Mouse (Mus musculus) hindbrain, embryonic 14.5 days (tissue): ENCODE results near the gene Vat1l. TPM values are rescaled to one million over a fixed set of nuclear protein-coding genes. Genes with fewer than 3 reads are reported as not detected.

Experiments used
- ATAC-seq: fragments of 200-750 bp; cut with Nextera tagmentation; 2 replicates; pipeline ENCODE4 v1.8.0; 2017; ENCODE audit warnings: moderate number of reproducible peaks, mild to moderate bottlenecking, moderate TSS enrichment, moderate library complexity; ENCODE audit not compliant: low FRiP score
- DNase-seq: peaks from one replicate; pipeline ENCODE4 v3.0.0-alpha.2; 2015; ENCODE audit warnings: low spot score
- H3K27ac ChIP-seq: fragments of 300-500 bp; sonication (generic); 2 replicates; pipeline ENCODE4 v1.5.1; 2014; ENCODE audit warnings: mild to moderate bottlenecking, moderate library complexity
- H3K27me3 ChIP-seq: fragments of 300-500 bp; sonication (generic); 2 replicates; pipeline ENCODE4 v1.6.1; 2014; ENCODE audit warnings: mild to moderate bottlenecking, low read length, mixed read lengths; ENCODE audit not compliant: control insufficient read depth, insufficient read depth
- H3K36me3 ChIP-seq: fragments of 300-500 bp; sonication (generic); replicated peaks from 2 replicates; pipeline ENCODE4 v1.6.1; 2014; ENCODE audit not compliant: control insufficient read depth, insufficient read depth
- H3K4me1 ChIP-seq: fragments of 300-500 bp; sonication (generic); replicated peaks from 2 replicates; pipeline ENCODE4 v1.6.1; 2014; ENCODE audit warnings: antibody characterized with exemption, low read length, mixed read lengths; ENCODE audit not compliant: control insufficient read depth, insufficient read depth
- H3K4me2 ChIP-seq: fragments of 300-500 bp; sonication (generic); replicated peaks from 2 replicates; pipeline ENCODE4 v1.6.1; 2014; ENCODE audit warnings: mild to moderate bottlenecking, moderate library complexity
- H3K4me3 ChIP-seq: fragments of 300-500 bp; sonication (generic); replicated peaks from 2 replicates; pipeline ENCODE4 v1.5.1; 2014; ENCODE audit warnings: mild to moderate bottlenecking, low read length
- H3K9ac ChIP-seq: fragments of 300-500 bp; sonication (generic); 2 replicates; pipeline ENCODE4 v1.6.1; 2014
- H3K9me3 ChIP-seq: fragments of 300-500 bp; sonication (generic); 2 replicates; pipeline ENCODE4 v1.6.1; 2016; ENCODE audit warnings: low read length; ENCODE audit not compliant: control insufficient read depth
- WGBS: fragments of 180-500 bp; shearing (Covaris S2); extraction: QIAGEN DNeasy Blood & Tissue Kit; methylation state at CpG from one replicate; pipeline ENCODE4 v1.1.7; 2014; 5-methylcytosine and 5-hydroxymethylcytosine counted together
- polyA plus RNA-seq: library from polyadenylated mRNA; unstranded; fragments of >200 nt; fragmentation: Nextera tagmentation; extraction: Ambion mirVana; gene quantifications from 2 replicates; pipeline ENCODE4 v1.2.1, GENCODE M21; 2014

The Vat1l gene
- polyA plus RNA-seq, 1 experiment from 2014 or later: 60.1 TPM

DNA sequence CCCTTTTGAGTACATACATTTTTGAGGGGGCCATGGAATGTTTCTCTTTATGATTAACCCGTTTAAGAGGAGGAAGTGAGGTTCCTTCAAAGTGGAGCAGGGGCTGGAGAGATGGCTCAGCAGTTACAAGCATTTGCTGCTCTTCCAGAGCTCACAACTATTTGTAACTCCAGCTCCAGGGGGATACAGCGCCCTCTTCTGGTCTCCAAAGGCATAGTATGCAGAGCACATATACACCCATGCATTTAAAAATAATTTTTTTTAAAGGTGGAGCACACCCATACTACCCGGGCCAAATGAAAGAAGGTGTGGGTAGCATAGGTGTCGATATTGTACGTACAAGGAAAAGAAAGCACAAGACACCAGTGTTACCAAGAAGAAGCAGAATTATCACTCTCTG, 157.8 kb downstream of the Vat1l start:
- 66% methylated on average over 5 of the region's 5 CpGs for WGBS
- no peak overlapping the region for H3K4me3 ChIP-seq
- H3K9ac ChIP-seq: no peak overlapping the region

DNA sequence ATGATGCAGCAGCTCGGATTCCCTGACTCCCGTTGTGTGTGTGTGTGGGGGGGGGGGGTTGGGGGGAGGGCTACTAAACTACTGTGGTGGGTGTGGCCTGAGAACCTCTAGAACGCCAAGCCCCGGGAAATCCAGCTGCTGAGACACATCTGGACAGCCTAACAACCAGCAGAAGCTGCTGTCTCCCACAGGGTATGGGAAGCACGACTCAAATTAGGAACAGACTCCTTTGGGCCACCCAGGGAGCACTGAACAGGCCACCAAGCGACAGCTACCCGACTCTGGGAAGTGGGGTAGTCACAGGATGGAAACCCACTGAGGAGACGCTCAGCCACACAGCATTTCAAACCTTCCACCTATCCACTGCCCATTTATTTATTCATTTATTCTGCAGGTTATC, 158.2 kb downstream of the Vat1l start:
- no peak overlapping the region for H3K27ac ChIP-seq
- H3K9ac ChIP-seq: no peak overlapping the region
- DNase-seq (no peak), ATAC-seq (no peak)
- no peaks in the 10 kb centered on the region for H3K27me3 ChIP-seq
- H3K9me3 ChIP-seq: no peaks in the 10 kb centered on the region
- no peaks in the 10 kb centered on the region for H3K36me3 ChIP-seq
- WGBS: 70% methylated on average over 8 of the region's 8 CpGs
- H3K4me1 ChIP-seq: no peaks in the 10 kb centered on the region
- no peak overlapping the region for H3K4me2 ChIP-seq
- no peak overlapping the region for H3K4me3 ChIP-seq

More for the DNA sequence above, 157.8 kb downstream of the Vat1l start:
- DNase-seq (no peak), ATAC-seq (no peak)
- H3K4me1 ChIP-seq: no peaks in the 10 kb centered on the region
- no peaks in the 10 kb centered on the region for H3K27me3 ChIP-seq
- H3K36me3 ChIP-seq: no peaks in the 10 kb centered on the region
- no peaks in the 10 kb centered on the region for H3K9me3 ChIP-seq
- no peak overlapping the region for H3K27ac ChIP-seq
- no peak overlapping the region for H3K4me2 ChIP-seq

DNA sequence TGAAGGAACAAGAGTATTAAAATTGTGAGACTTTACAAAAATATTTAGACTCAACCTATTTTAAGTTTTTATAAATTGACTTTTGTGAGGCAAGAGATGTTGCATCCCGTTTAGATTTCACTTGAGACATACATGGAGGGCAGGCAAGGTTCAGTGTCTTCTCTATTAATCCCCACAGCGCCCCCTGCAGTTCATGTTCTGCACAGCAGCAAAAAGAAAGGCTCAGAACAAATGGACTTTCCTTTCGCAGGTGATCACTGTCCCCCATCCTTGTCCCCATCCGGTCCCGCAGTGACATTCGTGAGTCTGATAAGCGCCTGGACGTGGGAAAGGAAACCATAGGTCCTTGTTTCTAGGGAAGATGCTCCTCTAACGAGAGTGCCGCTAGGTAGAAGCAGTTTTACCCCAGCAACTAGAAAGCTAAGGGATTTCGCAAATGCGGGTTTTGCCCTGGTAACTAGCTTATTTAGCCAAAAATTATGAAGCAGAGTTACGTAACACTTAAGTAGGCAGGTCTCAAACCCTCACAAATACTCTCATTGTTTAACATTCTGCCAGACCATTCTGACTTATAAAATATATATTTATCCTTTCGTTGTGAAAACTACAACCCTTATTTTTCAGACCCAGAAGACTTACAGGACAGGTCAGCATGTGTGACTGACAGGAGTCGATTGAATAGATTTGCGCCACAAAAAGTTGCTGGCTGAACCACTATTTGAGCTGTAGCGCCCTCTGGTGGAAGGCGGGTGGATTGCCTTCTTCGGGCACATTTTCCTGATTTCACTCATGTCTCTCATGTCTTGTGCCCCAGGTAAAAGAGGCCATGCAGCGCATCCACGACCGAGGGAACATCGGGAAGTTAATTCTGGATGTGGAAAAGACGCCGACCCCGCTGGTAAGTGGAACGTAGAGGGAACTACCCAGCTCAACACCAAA, 163.9 kb downstream of the Vat1l start:
- DNase-seq (peak; percentile 88), ATAC-seq (no peak)
- H3K9me3 ChIP-seq: no peaks in the 10 kb centered on the region
- no peaks in the 10 kb centered on the region for H3K27me3 ChIP-seq
- H3K4me1 ChIP-seq: no peaks in the 10 kb centered on the region
- H3K4me2 ChIP-seq: peak overlapping the region; percentile 4
- 39% methylated on average over 27 of the region's 27 CpGs for WGBS
- H3K27ac ChIP-seq: 0 out of 2 replicates have a peak overlapping the region, but pooled peaks have one; percentile 28
- no peak overlapping the region for H3K4me3 ChIP-seq
- H3K9ac ChIP-seq: no peak overlapping the region
- H3K36me3 ChIP-seq: peaks cover 6% of the 10 kb centered on the region; the same call in 1 of the 2 replicates

DNA sequence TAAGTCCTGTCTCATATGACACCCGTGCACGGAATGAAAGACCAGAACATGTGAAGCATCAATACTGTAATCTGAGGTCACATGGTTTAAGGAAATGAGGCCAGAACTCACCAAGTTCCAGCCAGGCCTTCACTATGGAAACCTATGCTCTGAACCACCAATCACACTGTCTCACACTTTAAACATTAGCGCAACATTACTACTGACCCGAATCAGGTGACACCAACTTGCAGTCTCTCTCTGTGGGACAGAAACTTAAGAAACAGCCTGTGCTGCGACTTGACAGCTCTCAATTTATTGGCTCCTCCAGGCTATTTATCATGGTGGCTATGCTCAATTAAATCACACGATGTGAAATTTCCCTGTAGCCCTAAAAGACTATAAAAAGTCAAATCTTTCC, 169.0 kb downstream of the Vat1l start:
- H3K4me1 ChIP-seq: no peaks in the 10 kb centered on the region
- no peak overlapping the region for H3K9ac ChIP-seq
- no peak overlapping the region for H3K27ac ChIP-seq
- no peaks in the 10 kb centered on the region for H3K9me3 ChIP-seq
- H3K27me3 ChIP-seq: no peaks in the 10 kb centered on the region
- DNase-seq (no peak), ATAC-seq (no peak)
- 79% methylated on average over 6 of the region's 6 CpGs for WGBS
- peaks cover 6% of the 10 kb centered on the region; the same call in 1 of the 2 replicates for H3K36me3 ChIP-seq
- H3K4me2 ChIP-seq: no peak overlapping the region
- H3K4me3 ChIP-seq: no peak overlapping the region

DNA sequence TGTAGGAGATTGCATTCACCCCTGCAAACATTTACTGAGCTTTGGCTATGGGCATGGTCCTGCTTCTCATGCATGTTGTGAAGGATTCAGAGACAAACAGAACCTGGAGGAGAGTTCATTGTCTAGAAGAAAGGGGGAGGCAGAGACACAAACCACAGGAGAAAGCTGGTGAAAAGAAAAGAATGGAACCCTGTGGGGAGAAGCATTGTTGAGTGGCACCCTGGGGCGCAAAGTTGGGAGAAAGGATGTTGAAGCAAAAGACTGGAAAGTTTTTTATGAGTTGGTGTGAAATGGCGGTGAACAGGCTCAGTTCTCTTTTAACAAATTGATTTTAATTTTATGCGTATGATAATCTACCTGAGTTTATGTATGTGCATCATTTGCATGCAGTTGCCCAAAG, 178.8 kb downstream of the Vat1l start:
- DNase-seq (no peak), ATAC-seq (no peak)
- Histone ChIP-seq H3K4me2 (no peak overlapping the region), H3K9me3 (no peaks in the 10 kb centered on the region), H3K36me3 (no peaks in the 10 kb centered on the region), H3K27me3 (no peaks in the 10 kb centered on the region), H3K4me1 (no peaks in the 10 kb centered on the region), H3K27ac (no peak overlapping the region), H3K9ac (no peak overlapping the region), H3K4me3 (no peak overlapping the region)
- WGBS: 72% methylated on average over 3 of the region's 3 CpGs

DNA sequence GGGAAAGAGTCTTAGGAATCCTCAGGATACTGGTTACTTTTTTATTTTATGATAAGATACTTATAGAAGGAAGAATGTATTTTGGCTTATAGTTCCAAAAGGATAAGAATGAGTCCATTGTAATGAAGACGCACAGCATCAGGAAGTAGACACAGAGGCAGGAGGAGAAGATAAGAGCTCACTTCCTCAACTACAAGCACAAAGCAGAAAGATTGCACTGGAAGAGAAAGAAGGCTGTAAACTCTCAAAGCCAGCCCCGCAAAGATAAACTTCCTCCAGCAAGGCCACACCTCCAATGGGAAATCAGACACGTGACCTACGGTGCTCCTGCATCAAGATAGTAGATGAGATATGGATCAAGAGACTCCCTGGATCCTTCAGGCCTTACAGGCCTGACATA, 182.1 kb downstream of the Vat1l start:
- Histone ChIP-seq H3K27ac (no peak overlapping the region), H3K4me2 (no peak overlapping the region), H3K27me3 (no peaks in the 10 kb centered on the region), H3K4me1 (no peaks in the 10 kb centered on the region), H3K9ac (no peak overlapping the region), H3K9me3 (no peaks in the 10 kb centered on the region), H3K4me3 (no peak overlapping the region), H3K36me3 (no peaks in the 10 kb centered on the region)
- WGBS: 88% methylated on average over 4 of the region's 4 CpGs
- DNase-seq: no peak
- ATAC-seq: no peak

DNA sequence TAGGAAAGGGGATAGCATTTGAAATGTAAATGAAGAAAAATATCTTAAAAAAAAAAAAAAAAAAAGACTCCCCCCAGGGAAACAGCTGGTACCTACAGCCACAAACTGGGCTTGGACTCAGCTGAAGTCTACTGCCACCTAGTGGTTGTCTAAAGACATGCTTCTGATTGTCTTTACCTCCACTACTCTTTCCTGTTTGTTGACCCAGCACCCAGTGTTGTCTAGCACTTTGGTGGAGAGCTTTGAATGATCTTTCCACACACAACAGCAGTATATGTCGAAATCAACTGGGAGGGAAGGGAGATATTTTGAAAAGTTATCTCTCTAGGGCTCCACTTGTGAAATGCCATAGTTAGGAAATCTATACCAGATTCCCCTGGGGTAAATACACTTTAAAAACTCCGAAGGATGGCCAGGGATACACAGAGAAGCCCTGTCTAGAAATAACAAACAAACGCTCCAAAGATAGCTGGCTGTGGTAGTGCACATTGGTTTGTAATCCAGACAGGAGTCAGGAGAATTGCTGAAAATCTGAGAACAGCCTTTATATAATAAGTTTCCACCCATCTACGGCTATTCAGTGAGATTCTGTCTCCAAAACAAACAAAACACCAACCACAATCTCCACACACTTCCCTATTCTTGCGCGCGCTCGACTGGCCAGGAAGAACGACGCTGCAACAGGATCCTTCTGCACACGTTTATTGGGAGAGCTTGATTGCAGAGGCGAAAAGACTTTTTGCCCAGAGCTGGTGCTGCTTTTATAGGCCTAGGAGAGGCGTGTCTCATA, 185.2 kb downstream of the Vat1l start:
- DNase-seq: no peak
- H3K27me3 ChIP-seq: no peaks in the 10 kb centered on the region
- no peaks in the 10 kb centered on the region for H3K9me3 ChIP-seq
- no peak for ATAC-seq
- H3K36me3 ChIP-seq: no peaks in the 10 kb centered on the region
- H3K27ac ChIP-seq: no peak overlapping the region
- H3K4me2 ChIP-seq: no peak overlapping the region
- H3K4me1 ChIP-seq: no peaks in the 10 kb centered on the region
- 94% methylated on average over 11 of the region's 13 CpGs for WGBS
- H3K9ac ChIP-seq: no peak overlapping the region
- no peak overlapping the region for H3K4me3 ChIP-seq

DNA sequence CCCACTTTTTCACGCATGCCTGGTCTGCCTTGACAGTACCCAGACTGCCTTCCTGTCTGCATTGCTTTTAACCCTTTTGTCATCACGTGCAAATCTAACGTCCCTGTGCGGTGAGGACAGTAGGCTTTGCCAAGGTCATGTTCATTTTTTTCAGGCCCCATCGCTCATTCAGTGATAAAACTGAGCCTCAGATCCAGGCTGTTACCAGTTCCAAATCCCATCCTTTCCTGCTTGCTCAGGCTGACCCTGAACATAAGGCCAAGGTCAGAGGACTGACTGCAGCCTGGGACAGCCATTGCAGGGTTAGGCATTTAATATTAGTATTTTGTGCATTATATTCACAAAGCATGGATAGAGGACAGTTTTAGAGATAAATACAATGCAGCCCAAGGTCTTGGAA, 192.9 kb downstream of the Vat1l start:
- H3K4me3 ChIP-seq: no peak overlapping the region
- 89% methylated on average over 5 of the region's 5 CpGs for WGBS
- H3K27ac ChIP-seq: no peak overlapping the region
- no peaks in the 10 kb centered on the region for H3K27me3 ChIP-seq
- H3K4me1 ChIP-seq: no peaks in the 10 kb centered on the region
- ATAC-seq: no peak
- H3K9ac ChIP-seq: no peak overlapping the region
- no peak for DNase-seq
- H3K36me3 ChIP-seq: no peaks in the 10 kb centered on the region
- no peaks in the 10 kb centered on the region for H3K9me3 ChIP-seq
- H3K4me2 ChIP-seq: no peak overlapping the region

DNA sequence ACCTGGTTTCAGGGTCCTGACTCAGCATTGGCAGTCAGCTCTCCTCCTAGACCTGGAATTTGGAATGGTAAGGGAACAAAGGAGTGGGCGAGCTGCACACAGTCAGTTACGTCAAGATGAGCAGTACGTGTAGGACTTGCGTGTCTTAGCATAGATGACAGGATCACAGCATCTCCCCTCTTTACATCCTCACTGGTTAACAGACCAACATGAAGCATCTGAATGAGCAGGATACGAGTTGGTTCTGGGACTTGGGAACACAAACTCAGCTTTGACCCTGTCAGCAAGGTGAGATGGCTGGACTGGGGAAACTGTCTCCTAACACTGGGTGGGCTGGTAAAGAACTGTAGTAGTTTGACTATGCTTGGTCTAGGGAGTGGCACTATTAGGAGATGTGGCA, 193.9 kb downstream of the Vat1l start:
- Histone ChIP-seq H3K4me3 (no peak overlapping the region), H3K9me3 (no peaks in the 10 kb centered on the region), H3K27me3 (no peaks in the 10 kb centered on the region), H3K36me3 (no peaks in the 10 kb centered on the region), H3K9ac (no peak overlapping the region), H3K4me1 (no peaks in the 10 kb centered on the region), H3K4me2 (no peak overlapping the region), H3K27ac (no peak overlapping the region)
- WGBS: 95% methylated on average over 5 of the region's 5 CpGs
- DNase-seq (no peak), ATAC-seq (no peak)
